Mouse (Mus musculus) neural tube, embryonic 15.5 days (tissue): ENCODE data around the gene Pigg. TPM values are rescaled to one million over a fixed set of nuclear protein-coding genes. Genes with fewer than 3 reads are reported as not detected.

Experiments
- ATAC-seq: fragments of 200-750 bp; cut with Nextera tagmentation; 2 replicates; pipeline ENCODE4 v1.8.0; 2017; ENCODE audit warnings: mild to moderate bottlenecking, moderate TSS enrichment, moderate library complexity; ENCODE audit not compliant: low FRiP score
- H3K27ac ChIP-seq: fragments of 300-500 bp; sonication (generic); replicated peaks from 2 replicates; pipeline ENCODE4 v1.5.1; 2015; ENCODE audit warnings: mild to moderate bottlenecking, inconsistent platforms
- H3K27me3 ChIP-seq: fragments of 300-500 bp; sonication (generic); replicated peaks from 2 replicates; pipeline ENCODE4 v1.6.1; 2015; ENCODE audit warnings: inconsistent platforms
- H3K36me3 ChIP-seq: fragments of 300-500 bp; sonication (generic); 2 replicates; pipeline ENCODE4 v1.6.1; 2015; ENCODE audit warnings: inconsistent platforms
- H3K4me1 ChIP-seq: fragments of 300-500 bp; sonication (generic); 2 replicates; pipeline ENCODE4 v1.6.1; 2015; ENCODE audit warnings: inconsistent platforms
- H3K4me2 ChIP-seq: fragments of 300-500 bp; sonication (generic); 2 replicates; pipeline ENCODE4 v1.6.1; 2015; ENCODE audit warnings: inconsistent platforms, mild to moderate bottlenecking, moderate library complexity
- H3K4me3 ChIP-seq: fragments of 300-500 bp; sonication (generic); replicated peaks from 2 replicates; pipeline ENCODE4 v1.5.1; 2015; ENCODE audit warnings: mild to moderate bottlenecking, inconsistent platforms
- H3K9ac ChIP-seq: fragments of 300-500 bp; sonication (generic); replicated peaks from 2 replicates; pipeline ENCODE4 v1.6.1; 2015; ENCODE audit warnings: mild to moderate bottlenecking, inconsistent platforms
- H3K9me3 ChIP-seq: fragments of 300-500 bp; sonication (generic); replicated peaks from 2 replicates; pipeline ENCODE4 v1.6.1; 2016; ENCODE audit warnings: inconsistent platforms
- WGBS: fragments of 180-500 bp; shearing (Covaris S2); methylation state at CpG from one replicate; pipeline ENCODE4 v1.1.7; 2015; ENCODE audit warnings: mixed read lengths; 5-methylcytosine and 5-hydroxymethylcytosine counted together
- polyA plus RNA-seq: library from polyadenylated mRNA; unstranded; fragments of >200 nt; fragmentation: Nextera tagmentation; extraction: Ambion mirVana; gene quantifications from 2 replicates; pipeline ENCODE4 v1.2.1, GENCODE M21; 2015

Pigg gene
- polyA plus RNA-seq, 1 experiment from 2014 or later: 4.5 TPM

DNA sequence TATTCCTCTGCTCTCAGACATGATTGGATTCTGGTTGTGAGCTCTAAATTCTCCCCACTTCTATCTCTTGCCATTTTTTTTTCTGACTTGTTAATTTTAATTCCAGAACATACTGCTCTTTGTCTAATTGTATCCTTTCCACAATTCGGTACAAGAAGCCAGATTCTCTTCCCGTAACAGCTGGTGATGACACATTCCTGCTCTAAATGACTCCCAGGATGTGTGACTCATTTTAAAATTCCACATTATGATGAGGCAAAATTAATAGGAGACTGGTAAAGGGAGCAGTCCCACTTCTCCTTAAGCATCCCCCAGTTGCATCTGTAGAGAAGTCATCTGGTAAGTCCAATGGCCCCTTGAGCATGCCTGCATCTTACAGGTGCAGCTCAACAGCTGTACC lies 73.2 kb downstream of the Pigg start:
- no peak overlapping the region for H3K4me2 ChIP-seq
- WGBS: 78% methylated on average over 2 of the region's 2 CpGs
- ATAC-seq: no peak
- no peaks in the 10 kb centered on the region for H3K9me3 ChIP-seq
- no peak overlapping the region for H3K27ac ChIP-seq
- H3K4me1 ChIP-seq: no peaks in the 10 kb centered on the region
- no peak overlapping the region for H3K4me3 ChIP-seq
- H3K9ac ChIP-seq: no peak overlapping the region
- H3K27me3 ChIP-seq: no peaks in the 10 kb centered on the region
- H3K36me3 ChIP-seq: no peaks in the 10 kb centered on the region

DNA sequence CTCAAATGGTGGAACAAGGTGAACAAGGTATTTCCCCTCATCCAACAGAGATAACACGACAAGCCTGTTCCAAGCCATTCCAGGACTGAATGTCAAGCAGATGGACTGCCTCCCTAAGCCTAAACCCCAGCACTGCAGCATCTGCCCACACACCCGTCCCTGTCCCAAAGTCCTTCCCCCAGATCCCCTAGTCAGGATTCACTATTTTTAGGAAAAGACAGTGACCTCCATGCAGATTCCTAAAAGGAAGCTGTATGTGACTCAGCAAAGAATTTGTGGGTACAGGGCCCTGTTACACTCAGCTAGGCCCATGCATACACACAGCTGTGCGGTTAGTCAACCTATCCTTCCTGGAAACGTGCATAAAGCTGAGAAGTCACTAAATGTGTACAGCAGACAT lies 74.0 kb downstream of the Pigg start:
- Histone ChIP-seq H3K36me3 (no peaks in the 10 kb centered on the region), H3K27ac (no peak overlapping the region), H3K9ac (no peak overlapping the region), H3K9me3 (no peaks in the 10 kb centered on the region), H3K27me3 (no peaks in the 10 kb centered on the region), H3K4me1 (no peaks in the 10 kb centered on the region), H3K4me3 (no peak overlapping the region), H3K4me2 (no peak overlapping the region)
- ATAC-seq: no peak
- 77% methylated on average over 4 of the region's 4 CpGs for WGBS

DNA sequence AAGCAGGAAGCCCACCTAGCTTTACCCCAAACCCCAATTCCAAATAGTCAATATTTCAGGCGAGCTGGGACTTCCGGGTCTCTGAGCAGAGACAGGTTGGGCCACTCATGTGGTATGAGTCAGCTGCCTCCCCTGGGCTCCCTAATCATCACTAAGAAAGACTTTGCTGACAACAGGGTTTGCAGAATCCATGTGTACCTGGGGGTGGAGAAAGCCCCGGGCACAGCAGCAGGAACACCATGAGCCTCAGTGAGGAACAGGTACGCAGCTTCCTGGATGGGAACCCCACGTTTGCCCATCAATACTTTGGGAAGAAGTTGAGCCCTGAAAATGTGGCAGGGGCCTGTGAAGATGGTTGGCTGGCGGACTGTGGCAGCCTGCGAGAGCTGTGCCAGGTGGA lies 75.8 kb downstream of the Pigg start, which contains the start of gene Pde6b:
TSS of gene Pde6b (plus strand) at position 191 of the 400 bp plus-strand sequence.
- Histone ChIP-seq H3K36me3 (no peaks in the 10 kb centered on the region), H3K9ac (no peak within 1 kb of the TSS), H3K27ac (no peak within 1 kb of the TSS), H3K4me2 (no peak within 1 kb of the TSS), H3K27me3 (no peaks in the 10 kb centered on the region), H3K9me3 (no peaks in the 10 kb centered on the region), H3K4me1 (no peaks in the 10 kb centered on the region), H3K4me3 (no peak within 1 kb of the TSS)
- ATAC-seq: no peak
- WGBS: 83% methylated on average over 7 of the region's 7 CpGs

DNA sequence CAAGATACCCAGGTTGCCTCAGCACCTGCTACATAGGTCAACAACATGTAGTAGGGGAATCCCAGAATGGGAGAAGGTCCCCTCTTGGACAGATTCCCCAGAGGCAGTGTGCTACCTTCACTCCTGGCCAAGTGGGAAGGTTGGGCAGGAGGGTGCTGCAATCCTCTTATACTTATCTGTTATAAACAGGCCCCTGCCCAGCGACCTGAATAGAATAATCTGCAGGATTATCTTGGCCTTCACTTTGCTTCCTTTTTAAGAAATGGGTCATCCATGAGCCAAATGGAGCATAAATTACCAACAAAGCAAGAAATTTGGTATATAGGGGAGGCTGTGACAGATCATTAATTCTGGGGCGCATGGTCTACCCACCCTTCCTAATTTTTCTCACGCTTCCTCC lies 77.3 kb downstream of the Pigg start:
- 77% methylated on average over 3 of the region's 3 CpGs for WGBS
- H3K36me3 ChIP-seq: no peaks in the 10 kb centered on the region
- no peak overlapping the region for H3K4me2 ChIP-seq

More for the DNA sequence above, 77.3 kb downstream of the Pigg start:
- Histone ChIP-seq H3K27me3 (no peaks in the 10 kb centered on the region), H3K4me1 (no peaks in the 10 kb centered on the region), H3K9ac (no peak overlapping the region), H3K27ac (no peak overlapping the region), H3K4me3 (no peak overlapping the region), H3K9me3 (no peaks in the 10 kb centered on the region)
- ATAC-seq: no peak

Other genes with a start within 250 kb of the Pigg start
- 83.8 and 132 TPM in 2 replicates for gene Mtf2, start 246.9 kb upstream of the Pigg start, polyA plus RNA-seq
- 27.0 and 45.5 TPM in 2 replicates for gene Tmed5, start 180.0 kb upstream of the Pigg start, polyA plus RNA-seq
- gene Ccdc18, start 179.7 kb upstream of the Pigg start, polyA plus RNA-seq: 2.1 and 9.3 TPM in 2 replicates
- 39.6 and 42.8 TPM in 2 replicates for gene Dr1, start 43.7 kb upstream of the Pigg start, polyA plus RNA-seq
- gene Gm42517, start 55.3 kb downstream of the Pigg start, polyA plus RNA-seq: 2.4 and 3.0 TPM in 2 replicates
- gene Pde6b, start 75.8 kb downstream of the Pigg start, polyA plus RNA-seq: 0.29 and 0.34 TPM in 2 replicates
- 430 and 482 TPM in 2 replicates for gene Atp5k, start 121.8 kb downstream of the Pigg start, polyA plus RNA-seq
- gene Mfsd7a, start 136.3 kb downstream of the Pigg start, polyA plus RNA-seq: 0.19 and 0.34 TPM in 2 replicates
- 24.7 and 25.5 TPM in 2 replicates for gene Pcgf3, start 148.6 kb downstream of the Pigg start, polyA plus RNA-seq
- 258 and 285 TPM in 2 replicates for gene Cplx1, start 237.4 kb downstream of the Pigg start, polyA plus RNA-seq